Mouse (Mus musculus) thymus, adult 2 months (tissue): ENCODE measurements around the gene Dnaja1.

Source experiments
- CTCF ChIP-seq: fragments of 200-500 bp; IDR thresholded peaks from 2 replicates; pipeline ENCODE4 v1.5.1; 2012; ENCODE audit warnings: mild to moderate bottlenecking, control low read depth, low read length, moderate library complexity, borderline replicate concordance; ENCODE audit not compliant: control insufficient read depth, poor library complexity, insufficient read depth; ENCODE audit errors: extremely low read depth
- POLR2A ChIP-seq: fragments of 200-500 bp; IDR thresholded peaks from 2 replicates; pipeline ENCODE4 v1.6.1; 2012; ENCODE audit warnings: mild to moderate bottlenecking, low read length, control low read depth, moderate library complexity; ENCODE audit not compliant: control insufficient read depth, poor library complexity, insufficient read depth; ENCODE audit errors: extremely low read depth

- no peak for TF ChIP-seq POLR2A
- no peak for TF ChIP-seq CTCF
Observed at GRCm38 (mm10) chr4:40759876-40760275, 37.9 kb downstream of the Dnaja1 start.
